Mouse (Mus musculus): Measurements from ENCODE around the gene Gxylt2. TPM values are rescaled to one million over a fixed set of nuclear protein-coding genes. Genes with fewer than 3 reads are reported as not detected.

Gene Gxylt2
- polyA plus RNA-seq, 1 experiment from 2014 or later: 0.89 TPM

GRCm38 (mm10) chr6:100811731-100812130 is 107.2 kb downstream of the Gxylt2 start:
- WGBS: 84% methylated on average over 3 of the region's 3 CpGs
- no peak for DNase-seq (ENCODE audit: low spot score)

DNA sequence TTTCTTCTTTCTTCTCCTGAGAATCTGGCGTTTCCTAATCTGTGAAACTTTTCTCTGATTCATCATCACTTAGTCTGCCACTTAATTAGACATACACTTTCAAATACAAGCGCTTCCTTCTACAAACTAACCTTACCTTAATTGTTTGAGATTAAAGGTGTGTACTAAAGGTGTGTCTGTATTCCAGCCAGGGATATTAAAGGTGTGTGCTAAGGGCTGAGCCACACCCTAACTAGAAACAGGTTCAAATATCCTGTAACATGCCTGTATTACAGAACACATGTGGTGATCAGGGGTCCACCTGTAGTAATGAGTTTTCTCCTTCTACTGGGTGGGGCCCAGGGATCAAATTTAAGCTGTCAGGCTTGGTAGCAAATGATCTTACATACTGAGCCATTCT is 116.8 kb downstream of the Gxylt2 start:
- Histone ChIP-seq H3K9ac (ENCODE audit: low read length) (no peak overlapping the region), H3K36me3 (ENCODE audit: control insufficient read depth, insufficient read depth, low read length) (no peaks in the 10 kb centered on the region), H3K27me3 (ENCODE audit: control insufficient read depth, insufficient read depth, low read length) (no peaks in the 10 kb centered on the region), H3K4me3 (ENCODE audit: low read depth, low read length) (no peak overlapping the region), H3K4me2 (replicated peaks; ENCODE audit: low read depth) (no peak overlapping the region), H3K4me1 (replicated peaks; ENCODE audit: control insufficient read depth, insufficient read depth) (no peaks in the 10 kb centered on the region), H3K27ac (replicated peaks) (no peak overlapping the region), H3K9me3 (ENCODE audit: control insufficient read depth, low read length) (no peaks in the 10 kb centered on the region)
- DNase-seq (ENCODE audit: low spot score) (no peak), ATAC-seq (ENCODE audit: low FRiP score, low TSS enrichment) (peak; percentile 53; the same call in 1 of the 2 replicates)
- TF ChIP-seq CTCF (IDR thresholded peaks at IDR 0.05; ENCODE audit: low read depth) (no peak), EP300 (optimal IDR thresholded peaks at IDR 0.05) (no peak)
- 39% methylated on average over 2 of the region's 2 CpGs for WGBS

More at GRCm38 (mm10) chr6:100811731-100812130, 107.2 kb downstream of the Gxylt2 start:
- TF ChIP-seq CTCF (IDR thresholded peaks at IDR 0.05; ENCODE audit: low read depth) (no peak), EP300 (optimal IDR thresholded peaks at IDR 0.05) (no peak)
- H3K36me3 ChIP-seq (ENCODE audit: control insufficient read depth, insufficient read depth, low read length): no peaks in the 10 kb centered on the region
- H3K27ac ChIP-seq (replicated peaks): no peak overlapping the region
- no peak overlapping the region for H3K4me3 ChIP-seq (ENCODE audit: low read depth, low read length)
- H3K4me1 ChIP-seq (replicated peaks; ENCODE audit: control insufficient read depth, insufficient read depth): no peaks in the 10 kb centered on the region
- H3K27me3 ChIP-seq (ENCODE audit: control insufficient read depth, insufficient read depth, low read length): no peaks in the 10 kb centered on the region
- no peak for ATAC-seq (ENCODE audit: low FRiP score, low TSS enrichment)
- H3K9ac ChIP-seq (ENCODE audit: low read length): no peak overlapping the region
- no peaks in the 10 kb centered on the region for H3K9me3 ChIP-seq (ENCODE audit: control insufficient read depth, low read length)
- H3K4me2 ChIP-seq (replicated peaks; ENCODE audit: low read depth): no peak overlapping the region

DNA sequence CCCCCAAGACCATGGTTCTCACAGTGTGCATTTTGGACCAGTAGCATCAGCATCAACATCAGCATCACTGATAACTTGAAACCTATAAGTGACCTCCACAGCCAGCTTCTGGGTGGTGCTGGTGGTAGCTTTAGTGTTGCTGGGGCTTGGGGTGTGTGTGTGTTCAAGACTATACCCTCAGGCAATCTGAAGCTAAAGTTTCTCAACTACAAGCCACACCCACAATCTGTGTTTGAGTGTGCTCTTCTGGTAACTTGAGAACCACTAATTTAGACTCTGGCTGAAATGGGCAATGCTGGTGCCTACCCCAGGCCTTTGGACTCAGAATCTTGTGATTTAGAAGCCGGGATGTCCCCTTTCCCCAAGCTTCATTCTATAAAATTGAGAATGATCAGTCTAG is 118.8 kb downstream of the Gxylt2 start:
- DNase-seq (ENCODE audit: low spot score) (no peak), ATAC-seq (ENCODE audit: low FRiP score, low TSS enrichment) (no peak)
- no peaks in the 10 kb centered on the region for H3K36me3 ChIP-seq (ENCODE audit: control insufficient read depth, insufficient read depth, low read length)
- no peak overlapping the region for H3K9ac ChIP-seq (ENCODE audit: low read length)
- no peak overlapping the region for H3K4me3 ChIP-seq (ENCODE audit: low read depth, low read length)
- H3K27me3 ChIP-seq (ENCODE audit: control insufficient read depth, insufficient read depth, low read length): no peaks in the 10 kb centered on the region
- H3K9me3 ChIP-seq (ENCODE audit: control insufficient read depth, low read length): no peaks in the 10 kb centered on the region
- no peak overlapping the region for H3K27ac ChIP-seq (replicated peaks)
- no peaks in the 10 kb centered on the region for H3K4me1 ChIP-seq (replicated peaks; ENCODE audit: control insufficient read depth, insufficient read depth)
- TF ChIP-seq CTCF (IDR thresholded peaks at IDR 0.05; ENCODE audit: low read depth) (no peak), EP300 (optimal IDR thresholded peaks at IDR 0.05) (no peak)
- H3K4me2 ChIP-seq (replicated peaks; ENCODE audit: low read depth): no peak overlapping the region
- WGBS: 73% methylated on average over 1 of the region's 1 CpGs

DNA sequence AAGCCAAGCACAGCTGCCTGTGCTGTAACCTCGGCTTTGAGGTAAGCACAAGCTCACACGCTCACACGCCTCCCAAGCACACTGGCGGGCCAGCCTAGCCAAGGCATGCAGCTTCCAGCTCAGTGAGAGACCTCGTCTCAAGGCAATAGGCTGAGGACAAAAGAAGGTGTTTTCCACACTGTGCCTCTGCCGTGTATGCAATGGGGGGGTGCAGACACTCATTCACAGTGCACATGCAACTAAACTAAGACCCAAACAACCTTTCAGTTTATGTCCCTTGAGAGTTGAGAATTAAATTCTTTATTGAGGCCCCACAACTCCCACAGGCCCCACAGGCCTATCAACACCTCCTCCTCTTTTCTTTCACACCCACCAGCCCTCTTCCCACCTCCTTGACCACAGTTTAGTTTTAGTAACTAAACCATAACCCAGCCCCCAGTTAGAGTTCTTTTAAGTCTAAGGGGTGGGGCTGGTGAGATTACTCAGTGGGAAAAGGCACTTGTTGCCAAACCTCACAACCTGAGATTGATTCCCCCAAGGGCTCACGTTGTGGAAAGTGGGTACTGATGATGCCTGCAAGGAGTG is 119.9 kb downstream of the Gxylt2 start:
- no peaks in the 10 kb centered on the region for H3K9me3 ChIP-seq (ENCODE audit: control insufficient read depth, low read length)
- no peaks in the 10 kb centered on the region for H3K27me3 ChIP-seq (ENCODE audit: control insufficient read depth, insufficient read depth, low read length)
- no peak overlapping the region for H3K9ac ChIP-seq (ENCODE audit: low read length)
- no peak overlapping the region for H3K27ac ChIP-seq (replicated peaks)
- H3K4me2 ChIP-seq (replicated peaks; ENCODE audit: low read depth): no peak overlapping the region
- no peaks in the 10 kb centered on the region for H3K4me1 ChIP-seq (replicated peaks; ENCODE audit: control insufficient read depth, insufficient read depth)
- TF ChIP-seq CTCF (IDR thresholded peaks at IDR 0.05; ENCODE audit: low read depth) (no peak), EP300 (optimal IDR thresholded peaks at IDR 0.05) (no peak)
- WGBS: 60% methylated on average over 7 of the region's 7 CpGs
- no peaks in the 10 kb centered on the region for H3K36me3 ChIP-seq (ENCODE audit: control insufficient read depth, insufficient read depth, low read length)
- ATAC-seq (ENCODE audit: low FRiP score, low TSS enrichment): no peak
- no peak for DNase-seq (ENCODE audit: low spot score)
- H3K4me3 ChIP-seq (ENCODE audit: low read depth, low read length): no peak overlapping the region

DNA sequence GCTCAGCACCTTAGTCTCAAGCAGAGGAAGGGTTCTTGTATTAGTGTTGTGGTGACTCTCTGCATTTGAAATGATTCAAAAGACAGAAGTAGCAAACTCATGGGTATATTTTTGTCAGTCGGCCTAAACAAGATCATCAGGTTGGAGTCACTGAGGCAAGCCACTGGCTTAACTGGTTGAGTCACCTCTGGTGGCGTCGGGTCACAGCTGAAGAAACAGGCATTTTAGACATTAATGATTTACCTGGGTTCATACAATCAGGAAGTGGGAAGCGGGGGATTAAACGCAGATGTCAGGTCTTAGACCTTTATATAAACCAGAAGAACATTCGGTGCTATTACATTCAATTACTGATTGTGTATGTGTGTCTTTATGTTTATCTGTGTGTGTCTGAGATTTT is 121.5 kb downstream of the Gxylt2 start:
- Histone ChIP-seq H3K9me3 (ENCODE audit: control insufficient read depth, low read length) (no peaks in the 10 kb centered on the region), H3K4me3 (ENCODE audit: low read depth, low read length) (no peak overlapping the region), H3K27ac (replicated peaks) (no peak overlapping the region), H3K36me3 (ENCODE audit: control insufficient read depth, insufficient read depth, low read length) (no peaks in the 10 kb centered on the region), H3K4me2 (replicated peaks; ENCODE audit: low read depth) (no peak overlapping the region), H3K9ac (ENCODE audit: low read length) (no peak overlapping the region), H3K4me1 (replicated peaks; ENCODE audit: control insufficient read depth, insufficient read depth) (no peaks in the 10 kb centered on the region), H3K27me3 (ENCODE audit: control insufficient read depth, insufficient read depth, low read length) (no peaks in the 10 kb centered on the region)
- WGBS: 53% methylated on average over 6 of the region's 6 CpGs
- TF ChIP-seq CTCF (IDR thresholded peaks at IDR 0.05; ENCODE audit: low read depth) (no peak), EP300 (optimal IDR thresholded peaks at IDR 0.05) (no peak)
- peak; percentile 73 for ATAC-seq (ENCODE audit: low FRiP score, low TSS enrichment)
- peak; percentile 61 for DNase-seq (ENCODE audit: low spot score)

DNA sequence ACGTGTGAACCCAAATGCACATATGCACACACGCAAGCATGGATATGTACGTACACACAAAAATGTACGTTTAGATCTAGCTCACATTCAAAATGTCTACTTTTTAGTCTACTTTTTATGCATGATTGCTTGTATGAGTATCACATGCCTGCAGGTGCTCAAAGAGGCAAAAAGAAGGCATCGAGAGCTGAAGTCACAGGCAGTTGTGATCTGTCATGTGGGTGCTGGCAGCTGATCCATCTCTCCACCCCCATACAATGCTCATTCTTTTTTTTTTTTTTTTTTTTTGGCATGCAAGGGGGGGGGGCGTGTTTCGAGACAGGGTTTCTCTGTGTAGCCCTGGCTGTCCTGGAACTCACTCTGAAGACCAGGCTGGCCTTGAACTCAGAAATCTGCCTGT is 124.0 kb downstream of the Gxylt2 start:
- Histone ChIP-seq H3K27me3 (ENCODE audit: control insufficient read depth, insufficient read depth, low read length) (no peaks in the 10 kb centered on the region), H3K4me2 (replicated peaks; ENCODE audit: low read depth) (no peak overlapping the region), H3K27ac (replicated peaks) (no peak overlapping the region), H3K9ac (ENCODE audit: low read length) (no peak overlapping the region), H3K9me3 (ENCODE audit: control insufficient read depth, low read length) (no peaks in the 10 kb centered on the region), H3K4me3 (ENCODE audit: low read depth, low read length) (no peak overlapping the region), H3K4me1 (replicated peaks; ENCODE audit: control insufficient read depth, insufficient read depth) (no peaks in the 10 kb centered on the region), H3K36me3 (ENCODE audit: control insufficient read depth, insufficient read depth, low read length) (no peaks in the 10 kb centered on the region)
- ATAC-seq (ENCODE audit: low FRiP score, low TSS enrichment): no peak
- DNase-seq (ENCODE audit: low spot score): no peak
- TF ChIP-seq CTCF (IDR thresholded peaks at IDR 0.05; ENCODE audit: low read depth) (no peak), EP300 (optimal IDR thresholded peaks at IDR 0.05) (no peak)
- WGBS: 91% methylated on average over 7 of the region's 7 CpGs

All from stomach, postnatal 0 days (tissue).